Mouse (Mus musculus) adrenal gland, postnatal 25 days (tissue): ENCODE data around the gene Apoo. TPM values are rescaled to one million over a fixed set of nuclear protein-coding genes. Genes with fewer than 3 reads are reported as not detected.
"Not testable (repeated sequence)": the region's sequence is repeated elsewhere in the genome, so short reads cannot be mapped to it uniquely, and the experiment has no call there.

ENCODE experiments used
- DNase-seq: peaks from one replicate; pipeline ENCODE4 v3.0.0; 2021; ENCODE audit warnings: mixed read lengths
- long read RNA-seq: library from polyadenylated mRNA; stranded (forward); transcript quantifications from one replicate; pipeline ENCODE4 v2.0.0, GENCODE M21; 2021
- total RNA-seq: library from RNA; stranded (reverse); gene quantifications from 2 replicates; pipeline ENCODE4 v1.2.3, GENCODE M21; 2021

Apoo gene
- total RNA-seq, result 45.8 and 49.6 TPM in 2 replicates
- long read RNA-seq, transcript Apoo-204 (9 exons, 784 nt), result major isoform, 40 of 50 reads
- long read RNA-seq, partial matches to known transcripts, result 6 of 50 reads
- long read RNA-seq, other reads (novel, unspliced or antisense), result 4 of 50 reads

GRCm38 (mm10) chrX:94366670-94367241 lies at the start of gene Apoo, which contains the start of gene Fam90a1b:
Gene Apoo, plus strand, starts transcription at chrX:94367117.
Gene Fam90a1b, minus strand, starts transcription at chrX:94366777.
- peak; percentile 95 for DNase-seq

GRCm38 (mm10) chrX:94321036-94321902 lies 45.6 kb upstream of the Apoo start:
- DNase-seq, result no peak

- not testable (repeated sequence) for DNase-seq
Measured at GRCm38 (mm10) chrX:94343638-94344037, 23.3 kb upstream of the Apoo start.

- DNase-seq, result no peak
Measured at GRCm38 (mm10) chrX:94365381-94365925, 1.5 kb upstream of the Apoo start.

GRCm38 (mm10) chrX:94366029-94366428 lies 888 bp upstream of the Apoo start:
- no peak for DNase-seq

- DNase-seq, result peak; percentile 16
Measured at GRCm38 (mm10) chrX:94367248-94367647, 331 bp downstream of the Apoo start.

- no peak for DNase-seq
Measured at GRCm38 (mm10) chrX:94378734-94379133, 11.8 kb downstream of the Apoo start.

- DNase-seq, result no peak
Measured at GRCm38 (mm10) chrX:94408975-94409374, 42.1 kb downstream of the Apoo start.

GRCm38 (mm10) chrX:94420210-94420609 lies 53.3 kb downstream of the Apoo start:
- no peak for DNase-seq

GRCm38 (mm10) chrX:94431548-94432375 lies 64.8 kb downstream of the Apoo start:
- no peak for DNase-seq

- not testable (repeated sequence) for DNase-seq
Measured at GRCm38 (mm10) chrX:94445427-94445826, 78.5 kb downstream of the Apoo start.

- DNase-seq, result not testable (repeated sequence)
Measured at GRCm38 (mm10) chrX:94446021-94446420, 79.1 kb downstream of the Apoo start.

GRCm38 (mm10) chrX:94450047-94450881 lies 83.3 kb downstream of the Apoo start:
- DNase-seq, result not testable (repeated sequence)

- no peak for DNase-seq
Measured at GRCm38 (mm10) chrX:94459346-94459745, 92.4 kb downstream of the Apoo start.

GRCm38 (mm10) chrX:94461513-94461912 lies 94.6 kb downstream of the Apoo start:
- not testable (repeated sequence) for DNase-seq

- DNase-seq, result not testable (repeated sequence)
Measured at GRCm38 (mm10) chrX:94462604-94463429, 95.9 kb downstream of the Apoo start.
